Mouse (Mus musculus): ENCODE measurements around the gene Mmgt2. TPM values are rescaled to one million over a fixed set of nuclear protein-coding genes. Genes with fewer than 3 reads are reported as not detected.

The Mmgt2 gene
- 23.7 to 27.5 TPM (median 24.2 TPM) in 4 replicates for total RNA-seq (2023)

DNA sequence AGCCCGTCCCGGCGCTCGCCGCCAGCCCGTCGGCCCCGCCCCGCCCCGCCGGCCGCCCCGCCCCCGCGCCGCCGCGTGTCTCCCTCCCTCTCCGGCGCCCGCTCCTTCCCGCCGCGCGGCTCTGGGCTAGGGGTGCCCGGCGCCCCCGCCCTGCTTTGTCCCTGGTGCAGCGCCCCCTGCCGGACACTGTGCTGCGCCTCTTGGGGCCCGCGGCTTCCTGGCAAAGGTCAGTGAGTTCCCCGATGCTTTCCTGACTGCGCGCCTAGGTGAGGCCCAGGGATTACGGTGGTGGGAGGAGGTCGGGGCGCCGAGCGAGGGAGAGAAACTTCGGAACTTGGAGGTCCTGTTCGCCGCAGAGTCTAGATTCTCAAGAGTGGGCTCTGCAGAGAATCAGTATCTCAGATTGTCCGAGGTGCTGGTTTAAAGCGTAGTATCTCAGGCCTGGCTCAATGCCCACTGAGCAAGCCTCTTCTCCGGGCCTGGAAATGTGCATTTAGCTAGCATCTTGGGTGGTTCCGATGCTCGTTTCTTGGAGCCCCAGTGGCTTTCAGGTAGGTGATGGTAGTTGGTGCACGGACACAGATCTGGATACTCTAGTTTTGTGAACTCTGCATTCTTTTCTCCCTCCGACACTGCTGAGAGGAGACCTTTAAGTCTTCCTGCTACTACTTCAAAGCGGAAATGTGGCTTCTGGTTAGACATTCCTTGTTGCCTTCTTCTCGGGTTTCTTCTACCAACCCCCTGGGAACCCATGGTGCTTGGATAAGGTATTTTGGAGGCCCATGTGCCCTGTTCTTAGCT, at the start of gene Mmgt2:
Gene Mmgt2 (plus strand): TSS at position 74 of the 801 bp plus-strand sequence.

DNA sequence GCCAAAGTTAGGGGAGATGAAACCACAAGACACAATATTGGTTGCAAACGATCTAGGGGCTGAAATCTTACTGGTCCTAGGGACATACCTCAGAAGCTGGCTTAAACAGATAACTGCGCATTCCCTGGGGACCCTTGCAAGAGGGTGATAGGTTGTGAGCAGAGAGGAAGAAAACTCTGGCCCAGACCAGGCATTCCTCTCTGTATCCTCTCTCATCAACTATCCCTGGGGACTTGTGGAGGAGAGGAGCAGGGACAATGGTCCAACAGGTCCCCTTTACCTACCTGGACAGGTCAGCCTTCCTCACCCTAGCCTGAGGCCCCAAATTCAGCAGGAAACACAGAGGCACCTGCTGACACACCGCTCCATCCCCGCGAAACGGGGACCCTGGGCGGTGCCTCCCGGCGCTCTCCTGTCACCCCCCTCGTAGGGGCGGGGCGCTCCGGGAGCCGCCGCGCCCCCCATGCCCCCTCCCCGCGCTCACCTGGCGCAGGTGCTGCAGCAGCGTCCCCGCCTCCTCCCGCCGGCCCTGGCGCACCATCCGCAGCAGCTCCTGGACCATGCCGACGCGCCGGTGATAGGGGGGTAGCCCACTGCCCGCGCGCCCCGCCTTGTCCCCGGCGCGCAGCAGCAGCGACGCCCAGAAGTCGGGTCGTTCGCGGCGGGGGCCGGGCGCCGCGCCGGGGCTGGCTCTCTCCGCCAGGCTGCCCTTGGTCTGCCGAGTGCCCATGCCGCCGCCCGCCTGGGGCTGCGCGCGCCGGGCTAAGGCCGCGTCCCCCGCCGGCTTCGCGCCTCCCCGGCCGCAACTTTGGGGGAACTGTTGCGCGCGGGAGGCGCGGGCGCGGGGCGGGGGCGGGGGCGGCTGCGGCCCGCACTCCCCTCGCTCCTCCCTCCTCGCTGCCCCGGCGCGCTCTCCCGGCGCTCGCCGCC, 538 bp upstream of the Mmgt2 start, which contains the start of gene Lrrc75a:
Gene Lrrc75a (minus strand): TSS at position 863 of the 930 bp plus-strand sequence.

Other genes starting within 250 kb of the Mmgt2 start
- gene Pigl, start 190.2 kb upstream of the Mmgt2 start, total RNA-seq (2023): 6.5 to 7.8 TPM (median 7.4 TPM) in 4 replicates
- gene Ncor1, start 190.1 kb upstream of the Mmgt2 start, total RNA-seq (2023): 319 to 372 TPM (median 347 TPM) in 4 replicates
- gene Cenpv, start 109.4 kb upstream of the Mmgt2 start, total RNA-seq (2023): 1.1 to 1.8 TPM (median 1.8 TPM) in 3 of 4 replicates, not detected in the other
- 1,254 to 1,387 TPM (median 1,345 TPM) in 4 replicates for gene Ubb, start 97.5 kb upstream of the Mmgt2 start, total RNA-seq (2023)
- 47.0 to 49.8 TPM (median 47.3 TPM) in 4 replicates for gene Trpv2, start 74.2 kb upstream of the Mmgt2 start, total RNA-seq (2023)
- 4.4 to 6.2 TPM (median 4.8 TPM) in 4 replicates for gene Lrrc75a, start 141 bp upstream of the Mmgt2 start, total RNA-seq (2023)
- 6.1 to 7.7 TPM (median 7.0 TPM) in 4 replicates for gene Zfp287, start 83.2 kb downstream of the Mmgt2 start, total RNA-seq (2023)
- not detected in 4 replicates for gene Gm10428, start 104.4 kb downstream of the Mmgt2 start, total RNA-seq (2023)
- gene Zfp286, start 140.8 kb downstream of the Mmgt2 start, total RNA-seq (2023): 0.89 to 2.7 TPM (median 2.2 TPM) in 4 replicates
- 1.4 to 2.6 TPM (median 2.0 TPM) in 4 replicates for gene Trim16, start 171.6 kb downstream of the Mmgt2 start, total RNA-seq (2023)
- gene Fbxw10, start 198.4 kb downstream of the Mmgt2 start, total RNA-seq (2023): 7.7 to 14.0 TPM (median 8.9 TPM) in 4 replicates
- gene Tvp23b, start 230.8 kb downstream of the Mmgt2 start, total RNA-seq (2023): 11.0 to 16.8 TPM (median 14.7 TPM) in 4 replicates

All from B cell, adult 62 days (primary cell).